Mouse (Mus musculus) midbrain, postnatal 0 days (tissue): ENCODE results near the gene 1600012H06Rik. TPM values are rescaled to one million over a fixed set of nuclear protein-coding genes. Genes with fewer than 3 reads are reported as not detected.
"Not testable (repeated sequence)": the region's sequence is repeated elsewhere in the genome, so short reads cannot be mapped to it uniquely, and the experiment has no call there.

ENCODE experiments used
- ATAC-seq: fragments of 200-750 bp; cut with Nextera tagmentation; 2 replicates; pipeline ENCODE4 v1.8.0; 2017; ENCODE audit warnings: moderate number of reproducible peaks, mild to moderate bottlenecking, moderate TSS enrichment, moderate library complexity; ENCODE audit not compliant: low FRiP score
- DNase-seq: peaks from one replicate; pipeline ENCODE4 v3.0.0-alpha.2; 2015; ENCODE audit warnings: low spot score
- H3K27ac ChIP-seq: fragments of 300-500 bp; sonication (generic); 2 replicates; pipeline ENCODE4 v1.5.1; 2014; ENCODE audit warnings: low read depth, mild to moderate bottlenecking, low read length, mixed read lengths
- H3K27me3 ChIP-seq: fragments of 300-500 bp; sonication (generic); 2 replicates; pipeline ENCODE4 v1.6.1; 2014; ENCODE audit warnings: low read length, control low read depth, mixed read lengths; ENCODE audit not compliant: insufficient read depth
- H3K36me3 ChIP-seq: fragments of 300-500 bp; sonication (generic); 2 replicates; pipeline ENCODE4 v1.6.1; 2014; ENCODE audit warnings: low read length, control low read depth, mixed read lengths; ENCODE audit not compliant: insufficient read depth
- H3K4me1 ChIP-seq: fragments of 300-500 bp; sonication (generic); 2 replicates; pipeline ENCODE4 v1.6.1; 2014; ENCODE audit warnings: mild to moderate bottlenecking, control low read depth, antibody characterized with exemption, low read length, mixed read lengths; ENCODE audit not compliant: insufficient read depth
- H3K4me2 ChIP-seq: fragments of 300-500 bp; sonication (generic); 2 replicates; pipeline ENCODE4 v1.6.1; 2014; ENCODE audit warnings: low read depth, mild to moderate bottlenecking, low read length, mixed read lengths; ENCODE audit not compliant: poor library complexity, severe bottlenecking
- H3K4me3 ChIP-seq: fragments of 300-500 bp; sonication (generic); 2 replicates; pipeline ENCODE4 v1.5.1; 2014; ENCODE audit warnings: low read depth, mild to moderate bottlenecking, low read length, moderate library complexity
- H3K9ac ChIP-seq: fragments of 300-500 bp; sonication (generic); replicated peaks from 2 replicates; pipeline ENCODE4 v1.6.1; 2014; ENCODE audit warnings: mild to moderate bottlenecking, low read length, moderate library complexity, mixed read lengths; ENCODE audit not compliant: poor library complexity, severe bottlenecking
- H3K9me3 ChIP-seq: fragments of 300-500 bp; sonication (generic); 2 replicates; pipeline ENCODE4 v1.6.1; 2016; ENCODE audit warnings: low read length, control low read depth
- CTCF ChIP-seq: IDR thresholded peaks from 2 replicates; pipeline ENCODE4 v1.5.1; 2016; ENCODE audit warnings: antibody characterized with exemption, mild to moderate bottlenecking
- WGBS: fragments of 180-500 bp; shearing (Covaris S2); extraction: QIAGEN DNeasy Blood & Tissue Kit; methylation state at CpG from one replicate; pipeline ENCODE4 v1.1.7; 2014; 5-methylcytosine and 5-hydroxymethylcytosine counted together
- polyA plus RNA-seq: library from polyadenylated mRNA; unstranded; fragments of >200 nt; fragmentation: Nextera tagmentation; extraction: Ambion mirVana; gene quantifications from 2 replicates; pipeline ENCODE4 v1.2.1, GENCODE M21; 2015
- total RNA-seq: library from RNA; depleted of rRNA; stranded (reverse); fragments of >200 nt; gene quantifications from 2 replicates; pipeline ENCODE4 v1.2.3, GENCODE M21; 2014

The 1600012H06Rik gene
- total and polyA plus RNA-seq, 2 experiments from 2014 or later, result 16.5 to 21.1 TPM

DNA sequence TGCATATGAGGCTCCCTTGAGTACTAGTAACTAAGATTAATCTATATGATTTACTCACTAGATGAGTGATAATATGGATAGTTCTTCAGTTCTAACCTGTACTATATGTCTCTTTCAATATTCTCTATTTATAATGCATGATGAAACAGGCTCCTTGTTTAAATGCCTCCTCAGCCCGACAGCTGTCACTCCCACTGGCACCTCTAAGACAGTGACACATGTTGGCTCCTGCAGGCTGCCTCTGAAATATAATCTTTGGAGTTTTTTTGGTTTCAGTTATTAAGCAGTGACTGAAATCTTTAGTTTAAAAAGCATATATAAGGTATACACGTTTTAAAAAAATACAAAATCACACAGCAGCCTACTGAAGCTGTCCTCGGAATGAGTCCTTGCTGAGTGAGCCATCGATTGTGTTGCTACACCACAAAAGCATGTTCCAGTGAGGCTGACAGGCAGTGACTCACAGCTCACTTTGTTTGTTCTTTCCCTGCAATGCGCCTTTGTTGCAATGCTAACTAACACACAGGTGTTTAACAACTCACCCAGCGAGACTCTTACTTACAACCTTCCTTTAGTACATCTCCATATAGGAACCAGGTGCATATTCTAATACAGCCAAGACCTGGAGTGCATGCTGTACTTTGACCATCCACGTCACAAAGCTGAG lies 6.3 kb downstream of the 1600012H06Rik start:
- Histone ChIP-seq H3K9ac (no peak overlapping the region), H3K27me3 (no peaks in the 10 kb centered on the region), H3K4me1 (peaks cover 3% of the 10 kb centered on the region; the same call in 1 of the 2 replicates), H3K4me2 (no peak overlapping the region), H3K27ac (no peak overlapping the region), H3K4me3 (no peak overlapping the region), H3K36me3 (peaks cover 40% of the 10 kb centered on the region), H3K9me3 (no peaks in the 10 kb centered on the region)
- DNase-seq (no peak), ATAC-seq (no peak)
- 88% methylated on average over 7 of the region's 7 CpGs for WGBS
- TF ChIP-seq CTCF, result no peak

DNA sequence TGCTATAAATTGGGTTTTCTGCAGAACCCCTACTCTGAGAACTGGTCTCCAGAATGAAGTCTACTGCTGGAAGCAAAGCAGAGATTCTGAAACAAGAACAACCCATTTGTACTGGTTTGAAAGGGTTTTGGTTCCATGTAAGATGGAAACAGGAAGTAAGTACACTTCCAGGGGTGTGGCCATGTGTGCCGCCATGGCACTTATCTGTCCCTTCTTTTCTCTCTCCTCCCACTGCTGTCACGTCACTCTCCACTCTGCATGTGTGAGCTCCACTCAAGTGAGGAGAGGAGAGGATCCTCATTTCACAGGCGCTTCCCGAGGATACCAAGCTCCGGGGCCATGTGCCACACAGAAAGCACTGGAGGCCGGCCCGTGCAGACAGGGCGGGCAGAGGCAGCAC lies 10.5 kb downstream of the 1600012H06Rik start:
- Histone ChIP-seq H3K4me3 (no peak overlapping the region), H3K27ac (no peak overlapping the region), H3K4me2 (no peak overlapping the region), H3K4me1 (no peaks in the 10 kb centered on the region), H3K9me3 (no peaks in the 10 kb centered on the region), H3K36me3 (peaks cover 31% of the 10 kb centered on the region), H3K27me3 (no peaks in the 10 kb centered on the region), H3K9ac (no peak overlapping the region)
- 93% methylated on average over 8 of the region's 8 CpGs for WGBS
- DNase-seq (no peak), ATAC-seq (no peak)
- no peak for TF ChIP-seq CTCF

DNA sequence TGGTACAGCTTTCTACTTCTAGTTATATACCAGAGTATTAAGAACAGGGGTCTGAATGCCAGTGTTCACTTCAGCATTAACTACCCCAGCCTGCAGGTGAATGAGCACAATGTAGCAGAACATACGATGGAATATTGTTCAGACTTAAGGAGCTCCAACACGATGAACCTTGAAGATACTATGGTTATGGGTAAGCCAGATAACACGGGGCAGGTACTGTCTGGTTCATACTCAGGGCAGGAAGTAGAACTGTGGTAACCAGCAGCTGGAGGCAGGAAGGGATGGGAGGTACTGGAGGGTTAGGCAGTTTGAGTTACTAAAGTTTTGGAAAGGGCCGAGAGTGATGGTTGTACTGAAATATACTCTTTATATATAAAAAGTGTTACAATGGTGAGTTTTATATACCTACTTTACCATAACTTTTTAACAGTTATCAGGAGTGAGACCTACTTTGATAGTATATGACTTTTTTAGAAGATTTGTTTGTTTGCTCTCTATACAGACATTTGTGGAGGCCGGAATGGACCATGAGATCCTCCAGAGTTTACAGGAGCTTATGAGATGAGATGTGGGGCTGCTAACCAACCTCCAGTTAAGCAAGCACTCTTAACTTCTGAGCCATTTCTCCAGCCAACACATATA lies 15.8 kb downstream of the 1600012H06Rik start:
- H3K27me3 ChIP-seq, result no peaks in the 10 kb centered on the region
- no peak overlapping the region for H3K9ac ChIP-seq
- no peak overlapping the region for H3K4me2 ChIP-seq
- H3K27ac ChIP-seq, result no peak overlapping the region
- no peak for TF ChIP-seq CTCF
- no peaks in the 10 kb centered on the region for H3K9me3 ChIP-seq
- peaks cover 3% of the 10 kb centered on the region; the same call in 1 of the 2 replicates for H3K4me1 ChIP-seq
- peaks cover 5% of the 10 kb centered on the region; the same call in 1 of the 2 replicates for H3K36me3 ChIP-seq
- WGBS, result 96% methylated on average over 5 of the region's 5 CpGs
- H3K4me3 ChIP-seq, result no peak overlapping the region
- DNase-seq (no peak), ATAC-seq (no peak)

DNA sequence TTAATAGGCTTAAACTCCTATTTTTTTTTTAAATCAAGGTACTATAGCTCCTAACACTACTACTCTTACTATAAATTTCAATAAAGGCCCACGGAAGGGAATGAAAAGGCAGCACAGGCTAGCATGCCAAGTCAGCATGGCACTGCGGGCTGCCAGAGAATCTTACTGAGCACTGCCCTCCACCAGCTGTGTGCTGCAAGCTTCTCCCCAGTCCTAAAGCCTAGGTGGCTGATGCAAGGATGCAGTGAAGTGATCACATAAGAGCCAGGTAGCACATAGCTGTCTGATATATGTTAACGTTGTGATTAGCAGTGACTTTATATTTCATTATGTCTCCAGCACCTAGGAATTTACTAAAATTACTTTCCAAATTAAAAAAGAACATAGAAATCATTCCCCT lies 17.0 kb downstream of the 1600012H06Rik start:
- Histone ChIP-seq H3K9me3 (no peaks in the 10 kb centered on the region), H3K36me3 (no peaks in the 10 kb centered on the region), H3K4me2 (peak overlapping the region; percentile 54), H3K27ac (no peak overlapping the region), H3K4me3 (peak overlapping the region; percentile 22), H3K27me3 (no peaks in the 10 kb centered on the region), H3K9ac (0 out of 2 replicates have a peak overlapping the region, but pooled peaks have one; percentile 39), H3K4me1 (peaks cover 3% of the 10 kb centered on the region; the same call in 1 of the 2 replicates)
- DNase-seq (no peak), ATAC-seq (no peak)
- 23% methylated on average over 3 of the region's 3 CpGs for WGBS
- TF ChIP-seq CTCF, result no peak

DNA sequence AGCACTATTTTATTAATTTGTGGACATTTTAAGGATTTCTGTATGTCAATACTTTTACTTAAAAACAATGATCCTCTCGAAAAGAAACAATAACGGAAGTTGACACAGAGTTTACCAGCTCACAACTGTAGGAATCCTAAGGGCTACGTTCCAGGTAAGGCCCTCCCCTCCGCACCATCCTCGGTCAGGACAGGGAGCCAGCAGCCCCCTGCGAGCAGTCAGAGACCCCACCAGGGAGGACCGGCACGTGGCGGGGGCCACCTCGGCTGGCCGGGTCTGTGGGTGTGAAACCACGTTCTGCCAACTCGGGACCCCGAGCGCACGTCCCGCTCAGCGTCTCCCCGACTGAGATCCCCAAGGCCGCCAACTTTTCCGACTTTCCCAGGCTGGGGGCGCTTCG lies 17.5 kb downstream of the 1600012H06Rik start:
- Histone ChIP-seq H3K9ac (peak overlapping the region; percentile 44; the same call in 1 of the 2 replicates), H3K4me2 (peak overlapping the region; percentile 95), H3K4me3 (peak overlapping the region; percentile 64), H3K9me3 (no peaks in the 10 kb centered on the region), H3K27me3 (no peaks in the 10 kb centered on the region), H3K4me1 (peaks cover 3% of the 10 kb centered on the region; the same call in 1 of the 2 replicates), H3K27ac (no peak overlapping the region), H3K36me3 (no peaks in the 10 kb centered on the region)
- WGBS, result under 1% methylated on average over 18 of the region's 23 CpGs
- TF ChIP-seq CTCF, result no peak
- DNase-seq (no peak), ATAC-seq (0 out of 2 replicates have a peak, but pooled peaks have one; percentile 2)

DNA sequence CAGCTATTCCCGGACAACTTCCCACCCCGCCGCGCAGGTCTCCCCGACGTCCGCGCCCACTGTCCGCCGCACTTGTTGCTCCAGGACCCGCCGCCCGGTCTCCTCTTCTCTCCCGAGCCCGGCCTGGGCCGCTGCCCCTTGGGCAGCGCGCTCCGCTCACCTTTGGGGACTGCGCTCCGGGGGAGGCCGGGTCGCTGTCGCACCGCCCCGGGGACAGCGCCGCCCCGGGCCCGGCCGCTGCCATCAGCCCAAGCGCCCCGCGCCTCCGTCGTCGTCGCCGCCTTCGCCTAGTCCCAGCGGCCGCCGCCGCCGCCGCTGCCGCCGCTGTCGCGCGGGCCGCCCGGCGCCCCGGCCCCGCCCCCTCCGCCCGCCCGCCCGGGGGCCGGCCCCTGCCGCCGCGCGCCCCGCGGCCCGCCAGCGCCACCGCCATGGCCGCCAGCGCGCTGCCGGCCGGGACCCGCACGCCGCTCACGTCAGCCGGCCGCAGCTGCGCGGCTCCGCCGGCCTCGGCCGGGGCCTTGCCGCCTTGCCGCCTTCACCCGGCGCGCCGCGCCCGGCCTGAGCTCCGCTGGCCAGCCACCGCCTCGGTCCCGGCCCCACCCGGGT lies 18.1 kb downstream of the 1600012H06Rik start, which contains the start of gene Phf10:
Gene Phf10, minus strand, starts transcription at position 323 of the 606 bp plus-strand sequence.
- not testable (repeated sequence) for H3K4me1 ChIP-seq, DNase-seq, H3K9me3 ChIP-seq, H3K36me3 ChIP-seq, H3K27me3 ChIP-seq
- Histone ChIP-seq H3K4me3 (peak within 1 kb of the TSS; percentile 64), H3K9ac (peak within 1 kb of the TSS; percentile 62), H3K4me2 (peak within 1 kb of the TSS; percentile 95), H3K27ac (peak within 1 kb of the TSS; percentile 43; the same call in 1 of the 2 replicates)
- 0% methylated on average over 11 of the region's 100 CpGs for WGBS
- ATAC-seq, result peak; percentile 85

DNA sequence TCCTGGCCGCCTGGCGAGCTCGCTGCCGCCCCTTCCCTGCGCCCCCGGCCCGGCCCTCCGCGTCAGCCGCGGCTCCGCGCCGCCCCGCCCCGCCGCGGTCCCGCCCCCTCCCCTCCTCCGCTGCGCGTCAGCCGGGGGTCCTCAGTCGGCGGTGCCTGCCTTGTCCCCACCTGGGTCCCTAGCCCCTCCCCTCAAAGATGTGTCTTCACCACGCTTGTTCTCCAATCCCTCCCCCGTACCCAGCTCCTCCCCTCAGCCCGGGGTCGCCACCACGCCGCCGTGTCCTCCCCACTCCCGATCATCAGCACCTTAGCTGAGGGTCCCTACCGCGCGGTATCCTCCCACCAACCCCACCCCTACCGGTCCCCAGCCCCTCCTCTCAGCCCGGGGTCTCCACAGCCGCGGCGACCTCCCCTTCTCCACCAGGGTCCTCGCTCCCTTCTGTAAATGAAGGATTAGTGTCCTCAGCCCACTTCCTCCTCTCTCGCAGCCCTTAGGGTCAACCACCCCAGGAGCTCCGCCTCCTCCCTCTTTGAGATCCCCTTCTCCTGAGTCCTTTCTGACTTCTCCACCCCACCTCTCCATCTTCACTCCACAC lies 18.7 kb downstream of the 1600012H06Rik start:
- H3K27ac ChIP-seq, H3K4me3 ChIP-seq, H3K4me1 ChIP-seq, H3K36me3 ChIP-seq, H3K9me3 ChIP-seq, H3K9ac ChIP-seq, H3K27me3 ChIP-seq, H3K4me2 ChIP-seq, DNase-seq: not testable (repeated sequence)
- ATAC-seq, result peak; percentile 89
- WGBS, result no CpG with 5 or more reads among the region's 44 CpGs

DNA sequence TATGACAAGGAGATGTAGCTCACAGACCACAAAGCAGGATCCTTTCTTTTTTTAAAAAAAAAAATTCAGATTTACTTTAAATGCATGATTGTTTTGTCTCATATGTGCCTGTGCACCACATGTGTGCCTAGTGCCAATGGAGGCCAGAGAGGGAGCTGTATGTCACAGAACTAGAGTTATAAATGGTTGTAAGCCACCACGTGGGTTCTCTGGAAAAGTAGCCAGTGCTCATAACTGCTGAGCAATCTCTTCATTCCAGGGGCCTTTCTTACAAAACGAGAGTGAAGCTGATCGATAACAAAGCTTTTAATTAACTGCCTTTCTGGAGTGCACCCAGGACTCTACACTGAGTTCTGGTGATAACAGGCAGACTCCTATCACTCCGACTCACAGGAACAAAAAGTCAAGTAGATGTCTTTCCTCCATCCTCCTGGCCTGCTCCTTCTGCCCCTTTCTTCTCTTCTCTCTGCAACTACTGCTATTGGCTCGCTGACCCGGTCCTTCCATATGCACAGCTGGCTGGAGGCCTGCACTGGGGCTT lies 25.5 kb downstream of the 1600012H06Rik start:
- WGBS, result no CpG with 5 or more reads among the region's 6 CpGs
- H3K4me3 ChIP-seq, H3K4me1 ChIP-seq, H3K4me2 ChIP-seq, H3K36me3 ChIP-seq, ATAC-seq, H3K27ac ChIP-seq, H3K9me3 ChIP-seq, H3K9ac ChIP-seq, DNase-seq, H3K27me3 ChIP-seq: not testable (repeated sequence)
